Mouse (Mus musculus) mouse embryonic stem cell (cell line): ENCODE results near the gene Pipox.

Experiments
- in situ Hi-C, 2 experiments: fragments of 300-500 bp; cut with MboI; formaldehyde crosslinking; loops; 1 replicate in 1 of 2; 3 replicates in 1 of 2; pipeline ENCODE4 v1.14.3; 2019 to 2020; ENCODE audit warnings: low sequenced_read_pairs in 2 of 2, low pct_unique_long_range_greater_than_20kb in 1 of 2, mixed read lengths in 1 of 2; ENCODE audit not compliant: unreplicated experiment in 1 of 2

Gene Pipox

DNA sequence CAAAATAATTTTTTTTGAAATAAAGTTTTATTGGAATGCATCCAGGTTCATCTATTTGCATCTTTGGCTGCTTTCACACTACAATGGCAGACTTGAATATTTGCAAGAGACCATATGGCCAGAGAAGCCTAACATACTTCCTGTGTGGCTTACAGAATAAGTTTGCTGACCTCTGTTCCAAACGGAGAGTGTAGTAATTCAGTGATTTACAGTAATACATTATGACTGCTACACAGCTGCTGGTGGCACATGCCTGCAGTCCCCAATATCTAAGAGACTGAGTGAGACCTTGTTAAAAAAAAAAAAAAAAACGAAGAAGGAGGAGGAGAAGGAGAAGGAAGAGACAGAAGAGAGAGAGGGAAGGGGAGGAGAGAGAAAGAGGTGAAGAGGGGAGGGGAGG is 4.4 kb downstream of the Pipox start:
- in situ Hi-C loops: no loop called here

DNA sequence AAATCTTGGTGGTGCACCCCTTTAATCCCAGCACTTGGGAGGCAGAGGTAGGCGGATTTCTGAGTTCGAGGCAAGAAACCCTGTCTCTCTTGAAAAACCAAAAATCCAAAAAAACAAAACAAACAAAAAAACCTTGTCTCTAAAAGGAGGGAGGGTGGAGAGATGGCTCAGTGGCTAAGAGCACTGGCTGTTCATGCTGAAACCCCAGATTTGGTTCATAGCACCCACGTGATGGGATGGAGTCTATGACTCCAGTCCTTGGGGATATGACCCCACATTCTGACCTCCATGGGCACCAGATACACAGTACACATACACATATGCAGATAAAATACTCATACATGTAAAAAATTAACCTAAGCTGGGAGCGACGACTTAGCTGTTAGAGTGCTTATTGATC is 5.0 kb downstream of the Pipox start:
- in situ Hi-C loops: no loop called here

DNA sequence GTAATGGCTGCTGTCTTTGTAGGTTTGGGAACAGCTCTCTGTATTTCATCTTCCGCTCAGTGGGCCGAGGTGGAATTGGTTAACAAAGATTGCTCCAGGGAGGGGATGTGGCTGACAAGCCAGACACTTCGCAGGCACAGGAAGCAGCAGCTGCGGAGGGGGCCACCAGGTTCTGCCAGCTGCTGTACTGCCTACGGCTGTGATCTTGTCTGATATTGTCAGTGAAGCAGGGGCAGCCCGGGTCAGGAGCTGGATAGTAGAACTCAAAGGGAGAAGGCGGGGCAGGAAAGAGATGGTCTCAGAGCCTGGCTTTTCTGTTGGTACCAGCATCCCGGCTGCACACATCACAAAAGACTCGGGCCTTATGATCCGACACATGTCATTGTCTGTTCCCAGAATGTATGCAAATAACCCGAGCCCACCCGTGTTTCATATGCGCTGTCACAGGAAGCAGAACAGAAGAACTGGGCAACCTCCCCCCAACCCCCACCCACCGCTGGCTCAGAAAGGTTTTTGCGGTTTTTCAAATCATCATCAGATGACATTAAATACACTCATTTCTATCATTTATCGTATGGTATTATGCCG is 6.4 kb downstream of the Pipox start:
- in situ Hi-C loops: no loop called here

DNA sequence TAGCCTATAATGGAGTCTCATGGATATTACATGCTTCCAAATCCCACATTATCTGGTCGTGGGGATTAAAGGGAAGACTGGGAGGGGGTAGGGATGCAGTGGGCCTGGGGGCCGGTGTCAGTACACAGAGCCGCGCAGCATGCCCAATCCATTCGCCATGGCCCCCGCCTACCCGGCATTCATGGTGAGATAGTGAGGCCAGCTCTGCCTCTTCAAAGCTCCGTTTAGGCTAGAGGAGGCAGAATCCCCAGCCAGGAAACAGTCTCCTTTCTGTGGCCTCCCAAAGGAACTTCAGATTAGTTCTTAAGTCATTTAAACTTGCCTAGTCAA is 8.7 kb downstream of the Pipox start:
- in situ Hi-C loops: no loop called here

DNA sequence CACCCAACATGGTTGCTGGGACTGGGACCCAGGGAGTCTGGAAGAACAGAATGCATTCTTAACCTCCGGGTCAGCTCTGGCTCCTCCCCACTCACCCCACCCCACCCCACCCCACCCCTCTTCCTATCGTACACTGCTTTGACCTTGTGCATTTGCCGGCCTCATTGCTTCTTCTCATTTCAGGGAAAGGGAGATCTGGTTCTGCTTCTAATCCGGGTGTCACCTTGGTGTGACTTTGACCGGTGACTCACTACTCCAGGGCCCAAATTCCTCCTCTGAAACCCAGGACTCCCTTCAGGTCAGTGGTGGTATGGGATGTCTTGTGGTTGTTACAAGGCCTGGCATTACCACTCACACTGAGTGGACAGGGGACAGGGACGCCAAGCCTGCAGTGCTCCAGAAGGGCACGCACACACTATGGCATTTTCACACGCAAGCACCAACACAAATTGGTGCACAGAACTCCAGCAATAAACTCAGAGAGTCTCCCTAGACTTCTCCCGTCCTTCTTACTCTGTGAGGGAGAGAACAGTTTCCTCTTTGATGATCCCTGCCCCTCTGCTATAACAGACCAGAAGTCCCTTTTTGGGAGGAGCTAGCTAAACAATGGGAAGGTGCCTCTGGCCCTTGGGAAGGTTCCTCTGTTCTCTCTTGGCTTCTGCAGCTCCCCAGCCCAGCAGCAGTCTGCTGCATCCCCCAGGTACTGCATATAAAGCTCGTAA is 9.2 kb downstream of the Pipox start:
- in situ Hi-C loops: no loop called here

DNA sequence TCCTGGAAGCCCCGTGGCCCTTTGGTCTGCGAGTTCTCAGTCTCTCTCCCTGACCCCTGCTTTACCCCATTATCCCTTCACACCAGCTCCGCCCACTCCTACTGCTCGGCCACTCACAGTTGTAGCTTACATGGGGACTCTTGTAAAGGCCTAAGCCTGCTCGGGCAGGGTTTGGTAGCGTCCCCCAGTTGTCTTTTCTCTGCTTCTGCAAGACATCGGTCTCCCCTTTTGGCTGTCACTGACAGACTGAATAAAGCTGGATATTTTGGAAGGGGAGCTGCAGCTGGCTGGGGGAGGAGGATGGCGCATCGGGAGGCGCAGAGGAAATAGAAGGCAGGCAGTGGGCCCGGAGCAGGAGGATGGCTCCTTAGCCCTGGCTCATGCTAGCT is 17.1 kb downstream of the Pipox start:
- in situ Hi-C loops: no loop called here

DNA sequence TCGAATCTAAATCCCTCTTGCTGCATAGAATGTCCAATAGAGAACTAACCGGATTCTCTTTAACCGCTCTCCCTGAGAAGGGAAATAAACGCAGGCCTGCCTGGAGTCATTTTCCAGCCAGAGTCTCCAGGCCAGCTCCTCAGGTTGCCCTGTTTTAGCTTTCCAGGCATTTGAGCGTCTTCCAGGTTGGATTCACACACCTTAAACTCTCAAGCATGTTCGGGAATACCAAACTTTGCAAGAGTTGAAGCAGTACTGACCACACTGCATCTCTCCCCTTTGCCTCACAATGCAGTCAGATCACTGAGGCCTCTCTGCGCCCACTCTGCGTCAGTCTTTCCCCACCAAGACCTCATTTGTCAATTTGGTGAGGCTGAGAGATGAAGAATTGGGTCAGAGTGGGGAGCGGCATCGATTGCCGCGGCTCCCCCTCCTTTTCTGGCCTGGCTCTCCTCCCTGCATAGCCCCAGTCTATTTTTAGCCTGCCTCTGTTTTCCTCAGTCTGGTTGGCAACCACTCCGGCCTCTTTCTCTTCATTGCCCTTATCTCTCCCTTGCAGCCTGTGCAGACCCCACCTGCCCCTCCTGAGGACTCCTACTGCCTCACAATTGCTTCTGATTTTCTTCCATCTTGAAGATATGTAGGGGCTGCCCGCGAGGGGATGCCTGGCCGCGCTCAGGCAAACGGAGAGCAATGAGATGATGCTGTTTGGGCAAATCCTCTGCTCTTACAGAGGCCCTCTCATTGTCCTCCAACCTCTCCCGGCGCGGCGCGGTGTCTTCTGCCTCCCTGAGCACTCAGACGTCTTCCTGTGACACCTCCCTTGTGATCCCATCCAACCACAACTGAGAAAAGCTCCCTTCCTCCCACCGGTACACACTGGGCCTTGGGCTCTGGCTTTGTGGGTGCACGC is 17.8 kb downstream of the Pipox start:
- in situ Hi-C loops: no loop called here

DNA sequence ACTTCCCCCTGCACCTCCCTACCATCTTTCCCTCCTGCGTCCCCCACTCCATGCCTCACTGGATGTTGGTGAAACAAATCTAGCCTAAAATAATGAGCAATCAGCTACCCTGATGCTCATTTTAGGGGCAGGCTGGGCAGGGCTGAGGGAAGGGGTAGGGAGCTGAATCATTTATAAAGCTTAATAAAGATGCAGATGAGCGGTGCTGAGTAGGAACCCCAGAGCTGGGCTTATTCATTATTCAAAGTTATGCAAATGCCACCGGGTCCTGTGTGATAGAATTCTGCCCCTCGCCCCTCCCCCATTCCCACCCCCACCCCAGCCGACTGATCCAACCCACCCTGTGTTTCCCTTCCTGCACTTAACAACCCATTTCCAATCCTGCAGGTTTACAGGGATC is 18.6 kb downstream of the Pipox start:
- in situ Hi-C loops: no loop called here

DNA sequence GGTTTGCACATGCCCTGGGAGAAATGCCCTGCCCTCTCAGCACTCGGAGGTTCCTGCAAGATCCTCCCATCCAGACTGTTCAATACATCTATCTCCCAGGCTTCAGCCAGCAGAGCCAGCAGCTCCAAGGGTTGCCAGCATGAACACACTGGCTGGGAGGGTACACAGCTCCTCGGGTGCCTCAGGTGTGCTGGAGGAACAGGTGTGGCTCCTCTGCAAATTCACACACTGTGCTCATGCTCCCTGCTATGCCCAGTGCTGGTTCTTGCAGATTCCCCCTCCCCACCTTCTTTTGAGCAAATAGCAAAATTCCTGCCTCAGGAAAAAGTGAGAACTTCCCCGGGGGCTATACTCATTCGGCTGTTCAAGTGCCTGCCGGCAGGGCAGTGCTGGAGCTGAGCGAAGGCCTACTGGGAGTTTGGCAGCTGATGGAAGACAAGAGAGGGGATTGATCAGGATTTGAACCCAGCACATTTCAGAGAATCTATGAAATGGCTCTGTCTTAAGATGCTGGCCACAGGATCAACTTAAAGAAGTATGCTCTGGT is 19.1 kb downstream of the Pipox start:
- in situ Hi-C loops: no loop called here

DNA sequence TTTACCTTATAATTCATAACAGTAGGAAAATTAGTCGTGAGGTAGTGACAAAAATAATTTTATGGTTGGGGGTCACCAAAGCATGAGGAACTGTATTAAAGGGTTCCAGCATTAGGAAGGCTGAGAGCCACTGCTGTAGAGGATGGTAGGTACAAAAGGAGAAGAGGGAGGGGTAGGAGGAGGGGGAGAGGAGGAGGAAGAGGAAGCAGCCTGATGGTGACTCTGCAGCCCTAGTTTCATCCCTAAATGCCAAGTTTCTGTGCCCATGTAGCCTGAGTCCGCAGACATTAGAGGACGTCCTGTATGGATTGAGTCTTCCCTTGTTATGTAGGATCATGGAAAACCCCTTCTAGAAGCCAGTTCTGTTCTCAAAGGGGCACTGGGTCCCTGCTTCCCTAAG is 20.8 kb downstream of the Pipox start:
- in situ Hi-C loops: no loop called here

DNA sequence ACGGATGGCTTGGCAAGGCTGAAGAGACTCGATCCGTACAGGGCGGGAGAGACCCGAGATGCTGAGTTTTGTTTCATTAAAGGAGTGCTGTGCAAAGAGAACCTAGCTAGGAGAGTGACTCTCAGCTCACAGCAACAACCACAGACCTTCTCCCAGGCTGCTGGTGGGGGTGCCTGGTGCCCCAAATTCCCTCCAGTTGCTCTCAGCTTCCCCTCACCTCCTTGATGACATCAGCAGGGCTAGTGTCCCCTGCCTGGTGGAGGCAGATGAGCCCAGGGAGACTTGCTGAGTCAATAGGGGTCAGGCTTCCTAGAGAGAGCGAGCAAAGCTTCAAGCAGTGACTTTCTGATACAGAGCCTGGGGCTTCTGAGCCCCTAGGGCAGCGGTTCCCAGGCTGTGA is 21.2 kb downstream of the Pipox start:
- in situ Hi-C loops: no loop called here

DNA sequence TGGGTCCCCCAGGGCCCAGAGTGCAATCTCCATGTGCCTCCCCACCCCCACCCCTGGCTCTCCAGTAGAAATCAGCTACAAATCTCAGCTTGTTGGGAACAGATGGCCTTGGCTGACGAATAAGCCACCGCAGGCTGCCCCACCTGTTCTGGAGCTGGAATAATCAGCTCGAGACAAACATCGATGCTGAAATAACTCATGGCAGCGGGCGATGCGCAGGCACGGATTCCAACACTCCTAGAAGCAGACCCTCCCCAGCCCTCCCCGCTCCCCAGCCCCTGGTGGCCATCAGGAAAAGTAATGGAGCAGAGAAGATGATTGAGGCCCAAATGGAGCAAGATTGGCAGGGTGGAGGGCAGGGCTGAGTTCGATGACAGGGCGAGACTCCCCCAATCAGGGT is 21.7 kb downstream of the Pipox start:
- in situ Hi-C loops: no loop called here

DNA sequence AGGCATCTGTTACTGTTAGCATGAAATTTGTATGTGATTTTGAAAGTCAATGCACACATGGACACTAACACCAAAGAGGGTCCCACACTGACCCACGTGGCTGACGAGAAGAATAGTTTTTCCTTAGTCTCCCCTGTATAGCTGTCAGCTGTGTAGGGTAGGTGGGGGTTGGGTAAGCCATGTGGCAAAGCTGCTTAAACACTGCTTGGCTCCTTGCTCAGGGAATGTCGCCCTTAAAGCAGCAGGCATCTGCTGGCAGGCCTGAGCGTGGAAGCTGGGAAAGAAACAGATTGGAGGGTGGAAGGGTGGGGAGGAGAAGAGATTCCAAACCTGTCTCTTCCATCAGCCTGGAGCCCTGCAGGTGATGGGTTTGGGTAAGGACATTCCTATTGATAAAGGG is 22.5 kb downstream of the Pipox start:
- in situ Hi-C loops: no loop called here

DNA sequence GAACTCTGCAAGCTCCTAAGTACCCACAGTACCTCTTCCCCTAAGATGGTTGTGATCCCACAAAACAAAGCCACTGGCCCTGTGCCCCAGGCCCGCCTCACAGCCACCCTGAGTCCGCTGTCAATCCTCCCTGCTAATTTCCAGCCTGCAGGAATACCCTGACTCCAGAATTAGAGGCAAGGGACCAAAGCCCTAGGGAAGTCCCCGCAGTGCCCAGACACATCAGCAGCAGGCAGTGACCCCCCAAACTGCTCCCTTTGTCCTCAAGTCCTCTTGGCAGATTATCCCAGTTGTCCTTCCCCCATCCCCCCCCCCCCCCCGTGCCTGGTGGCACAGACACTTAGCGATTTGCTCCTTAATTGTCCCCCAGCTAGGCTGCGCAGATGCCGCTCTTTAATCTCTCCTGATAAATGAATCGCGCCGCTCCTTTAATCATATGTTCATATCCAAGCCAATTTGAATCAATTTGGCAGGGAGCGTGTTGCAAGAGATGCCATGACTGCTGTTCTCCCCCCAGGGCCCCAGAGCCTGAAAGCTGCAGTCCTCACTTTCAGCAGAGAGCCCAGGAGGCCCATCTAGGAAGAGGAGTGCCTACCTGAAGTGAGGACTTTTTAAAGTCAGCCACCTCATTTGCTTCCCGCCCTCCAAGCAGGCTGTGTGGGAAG is 26.3 kb downstream of the Pipox start:
- in situ Hi-C loops: no loop called here

DNA sequence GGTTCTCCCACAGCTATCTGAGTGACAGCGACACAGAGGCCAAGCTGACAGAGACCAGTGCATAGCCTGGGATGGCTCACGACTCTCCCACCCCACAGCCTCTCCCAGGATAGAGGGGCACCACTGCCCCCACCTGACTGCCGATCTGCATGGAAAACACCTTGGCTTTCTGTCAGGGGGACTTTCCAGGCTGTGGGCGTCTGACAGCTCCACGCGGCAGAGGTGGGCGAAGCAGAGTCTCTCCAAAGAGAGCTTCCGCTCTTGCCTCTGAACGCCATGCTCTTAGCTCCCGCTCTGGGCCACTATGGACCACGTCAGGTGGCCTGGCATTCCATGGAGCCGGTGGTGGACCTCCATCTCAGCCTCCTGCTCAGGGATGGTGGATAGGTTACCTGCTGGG is 29.1 kb downstream of the Pipox start:
- in situ Hi-C loops: no loop called here

DNA sequence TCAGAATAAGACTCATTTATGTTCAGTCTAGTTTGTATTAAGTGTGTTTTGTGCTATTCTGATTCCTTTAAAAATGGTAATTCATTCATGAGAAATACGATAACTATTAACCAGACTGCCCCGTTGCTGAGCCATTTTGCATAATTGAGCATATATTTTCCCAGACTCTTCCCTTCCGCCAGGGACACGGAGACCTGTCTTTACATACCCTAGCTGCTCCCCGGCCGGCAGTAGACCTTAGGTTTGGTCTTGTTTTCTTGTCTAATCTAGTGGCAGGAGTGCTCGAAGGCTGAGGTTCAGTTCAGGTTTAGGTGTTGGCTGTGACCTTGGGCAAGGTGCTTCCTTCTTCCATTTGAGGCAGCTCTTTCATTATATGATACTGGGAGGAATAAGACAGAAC is 31.0 kb downstream of the Pipox start:
- in situ Hi-C loops: no loop called here

DNA sequence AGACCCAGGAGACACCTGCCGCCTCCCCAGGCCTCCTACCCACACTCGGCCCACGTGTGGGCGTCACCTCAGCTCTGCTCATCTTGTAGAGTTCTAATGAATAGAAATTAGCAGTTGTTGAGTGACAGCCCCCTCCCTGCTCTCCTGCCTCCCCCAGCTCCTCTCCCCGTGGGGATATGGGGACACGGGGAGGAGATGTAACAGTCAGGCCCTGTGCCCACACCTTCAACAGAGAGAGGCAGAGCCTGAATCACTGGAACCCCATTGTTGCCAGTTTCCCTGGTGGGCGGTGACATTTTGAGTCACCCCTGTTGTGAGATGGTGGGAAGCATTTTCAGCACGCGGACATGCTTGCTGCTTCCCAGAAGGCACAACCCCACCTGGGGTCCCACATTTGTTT is 32.9 kb downstream of the Pipox start:
- in situ Hi-C loops: no loop called here

DNA sequence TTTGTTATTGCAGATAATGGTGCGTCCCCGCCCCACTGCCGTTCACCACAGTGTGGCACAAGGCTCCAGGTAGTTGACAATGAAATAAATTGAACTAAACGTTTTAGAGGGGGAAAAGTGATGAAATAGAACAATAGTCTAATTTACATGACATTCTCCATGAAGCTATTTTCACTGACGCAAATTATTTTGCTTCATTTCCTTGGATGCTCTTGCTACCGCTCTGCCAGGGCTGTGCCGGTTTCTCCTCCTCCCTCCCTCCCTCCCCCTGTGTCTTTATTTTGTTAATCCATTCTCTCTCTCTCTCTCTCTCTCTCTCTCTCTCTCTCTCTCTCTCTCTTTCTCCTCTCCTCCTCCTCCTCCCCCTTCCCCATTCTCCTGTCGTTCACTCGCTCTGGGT is 35.3 kb downstream of the Pipox start:
- in situ Hi-C loops: no loop called here

DNA sequence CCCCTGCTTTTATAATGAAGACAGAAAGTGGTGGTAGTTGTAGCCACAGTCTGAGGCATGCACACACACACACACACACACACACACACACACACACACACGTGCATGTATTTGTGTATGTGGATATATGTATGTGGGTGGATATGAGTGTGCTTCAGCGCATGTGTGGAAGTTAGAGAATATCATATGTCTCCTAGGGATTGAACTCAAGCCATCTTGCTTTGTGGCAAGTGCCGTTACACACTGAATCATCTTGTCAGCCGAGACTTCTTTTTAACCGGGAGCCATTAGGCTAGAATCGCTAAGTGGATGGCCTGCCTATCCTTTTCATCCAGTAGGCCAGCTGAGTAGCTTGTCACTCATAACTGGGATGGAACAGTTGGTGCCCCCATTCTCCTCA is 36.8 kb downstream of the Pipox start:
- in situ Hi-C loops: no loop called here
